Mouse (Mus musculus) ovary, postnatal 36 days (tissue): Measurements from ENCODE around the gene Rgl1.
"Not testable (repeated sequence)": the region's sequence is repeated elsewhere in the genome, so short reads cannot be mapped to it uniquely, and the experiment has no call there.

Experiments
- DNase-seq: peaks from one replicate; pipeline ENCODE4 v3.0.0; 2022; ENCODE audit warnings: low spot score, mixed read lengths

The Rgl1 gene

GRCm38 (mm10) chr1:152656601-152657000 lies 109.5 kb downstream of the Rgl1 start:
- no peak for DNase-seq

GRCm38 (mm10) chr1:152654851-152655250 lies 111.3 kb downstream of the Rgl1 start:
- DNase-seq, result no peak

GRCm38 (mm10) chr1:152651495-152651874 lies 114.7 kb downstream of the Rgl1 start:
- DNase-seq, result no peak

- DNase-seq, result no peak
Measured at GRCm38 (mm10) chr1:152650856-152651494, 115.2 kb downstream of the Rgl1 start.

- DNase-seq, result no peak
Measured at GRCm38 (mm10) chr1:152648052-152648451, 118.1 kb downstream of the Rgl1 start.

- DNase-seq, result not testable (repeated sequence)
Measured at GRCm38 (mm10) chr1:152642207-152642606, 123.9 kb downstream of the Rgl1 start.

GRCm38 (mm10) chr1:152640195-152640981 lies 125.8 kb downstream of the Rgl1 start:
- peak; percentile 54 for DNase-seq

DNA sequence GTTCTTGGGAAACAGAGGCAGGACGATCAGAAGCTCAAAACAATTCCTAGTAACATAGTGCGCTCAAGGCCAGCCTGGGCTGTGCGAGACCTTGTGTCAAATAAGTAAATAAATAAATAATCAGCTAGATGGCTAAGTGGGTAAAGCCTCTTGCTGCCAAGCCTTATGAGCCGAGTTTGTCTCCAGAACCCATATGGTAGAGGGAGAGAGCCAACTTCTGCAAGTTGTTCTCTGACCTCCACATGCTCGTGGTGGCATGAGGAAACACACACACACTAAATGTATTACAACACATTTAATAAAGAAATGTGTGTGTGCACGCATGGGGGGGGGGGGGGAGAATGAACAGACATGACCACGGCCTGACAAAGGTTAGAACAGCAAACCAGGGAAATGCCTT lies 126.8 kb downstream of the Rgl1 start:
- no peak for DNase-seq

DNA sequence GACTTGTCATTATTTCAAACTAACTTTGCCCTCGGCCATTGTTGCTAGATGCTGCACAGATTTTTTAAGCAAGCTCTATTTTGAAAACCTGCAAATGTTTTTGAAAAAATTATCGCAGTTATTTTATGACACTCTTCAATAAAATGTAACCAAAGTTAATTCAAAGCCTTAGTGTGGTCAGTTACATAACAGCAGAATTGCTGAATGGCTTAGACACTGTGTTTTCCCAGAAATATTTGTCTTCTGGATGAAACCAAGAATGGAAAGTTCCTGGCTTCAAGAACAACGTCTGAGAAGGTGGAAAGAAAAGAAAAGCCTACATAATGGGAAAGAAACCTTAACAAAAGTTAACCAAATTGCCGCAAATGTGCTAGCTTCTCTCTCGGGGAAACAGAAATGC lies 131.5 kb downstream of the Rgl1 start:
- no peak for DNase-seq

GRCm38 (mm10) chr1:152629780-152630179 lies 136.4 kb downstream of the Rgl1 start:
- DNase-seq, result no peak

- DNase-seq, result no peak
Measured at GRCm38 (mm10) chr1:152625651-152626050, 140.5 kb downstream of the Rgl1 start.

GRCm38 (mm10) chr1:152624644-152625454 lies 141.3 kb downstream of the Rgl1 start:
- peak; percentile 78 for DNase-seq

DNA sequence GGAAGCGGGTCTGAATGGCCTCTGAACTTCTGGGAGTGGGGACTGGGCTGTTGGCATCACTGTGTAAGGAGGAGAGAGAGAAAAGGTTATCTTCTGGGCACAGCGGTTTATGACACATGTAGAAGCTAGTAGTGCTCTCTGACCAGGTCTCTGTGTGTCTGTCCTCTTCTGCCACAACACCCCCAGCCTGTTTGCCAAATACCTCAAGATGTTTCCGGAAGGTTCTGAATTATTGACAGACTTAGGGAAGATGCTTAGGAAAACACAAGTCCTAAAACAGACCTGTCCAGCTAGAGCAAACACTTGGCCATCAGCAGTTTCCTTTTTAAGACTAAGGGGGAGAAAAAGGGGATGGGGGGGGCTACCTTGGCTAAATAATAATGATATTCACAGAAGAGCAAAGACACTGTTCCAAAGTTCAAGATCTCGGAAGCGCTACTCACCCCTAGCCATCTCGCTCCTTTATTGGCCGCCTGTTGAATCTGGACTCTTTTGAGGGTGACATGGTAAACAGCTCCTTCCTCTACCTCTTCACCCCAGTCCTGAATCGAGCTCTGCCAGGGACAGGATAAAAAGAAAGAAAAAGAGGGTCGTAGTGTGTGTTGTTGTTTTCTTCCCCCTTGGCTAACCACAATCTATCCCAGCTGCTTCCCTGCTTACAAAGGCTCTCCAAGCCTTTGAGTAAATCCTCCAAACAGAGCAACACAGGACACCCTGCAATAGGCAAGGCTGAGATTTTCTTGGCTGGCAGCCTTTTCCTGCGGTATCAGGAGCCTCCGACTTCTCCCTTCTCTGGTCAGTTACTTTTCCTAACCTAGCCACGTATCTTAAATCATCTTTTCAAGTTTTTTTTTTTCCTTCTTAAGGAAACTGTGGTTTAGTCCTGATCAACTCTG lies 142.5 kb downstream of the Rgl1 start:
- DNase-seq, result no peak

- DNase-seq, result peak; percentile 35
Measured at GRCm38 (mm10) chr1:152622765-152623211, 143.4 kb downstream of the Rgl1 start.

DNA sequence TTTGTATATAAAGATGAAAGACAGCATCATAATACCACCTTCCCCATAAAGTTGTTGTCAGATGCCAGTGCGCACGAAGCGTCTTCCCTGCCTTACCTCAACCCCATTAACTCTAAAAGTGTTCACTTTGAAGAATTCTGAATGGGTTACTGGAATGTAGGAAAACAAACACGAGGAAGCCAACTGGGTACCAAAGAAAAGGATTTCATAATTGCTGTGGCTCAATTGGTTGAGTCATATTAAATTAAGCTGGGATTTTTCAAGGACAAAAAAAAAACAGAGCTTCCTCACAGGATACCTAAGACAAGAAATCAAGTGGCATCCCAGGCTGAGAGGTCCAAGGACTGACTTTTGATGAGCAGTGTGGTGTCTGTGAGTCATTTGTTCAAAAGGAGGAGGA lies 144.5 kb downstream of the Rgl1 start:
- no peak for DNase-seq

GRCm38 (mm10) chr1:152619396-152619795 lies 146.8 kb downstream of the Rgl1 start:
- no peak for DNase-seq

DNA sequence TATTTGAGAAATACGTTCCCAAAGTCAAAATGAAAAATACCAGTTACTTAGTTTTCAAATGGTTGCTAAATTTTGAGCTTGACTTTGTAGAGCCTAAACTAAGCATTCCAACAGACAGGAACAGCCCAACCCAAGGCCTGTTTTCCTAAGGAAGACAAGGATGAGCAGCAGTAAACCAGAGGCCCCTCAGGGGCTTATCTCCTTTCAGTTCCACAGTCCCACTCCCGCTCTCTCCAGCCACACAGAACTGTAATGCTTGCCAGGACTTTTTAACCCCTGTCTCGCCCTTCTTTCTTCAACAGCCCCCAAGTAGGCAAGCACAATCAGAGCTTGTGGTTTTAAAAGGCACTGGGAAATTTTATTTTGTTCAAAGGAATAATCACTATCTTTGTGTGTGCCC lies 147.3 kb downstream of the Rgl1 start:
- no peak for DNase-seq

DNA sequence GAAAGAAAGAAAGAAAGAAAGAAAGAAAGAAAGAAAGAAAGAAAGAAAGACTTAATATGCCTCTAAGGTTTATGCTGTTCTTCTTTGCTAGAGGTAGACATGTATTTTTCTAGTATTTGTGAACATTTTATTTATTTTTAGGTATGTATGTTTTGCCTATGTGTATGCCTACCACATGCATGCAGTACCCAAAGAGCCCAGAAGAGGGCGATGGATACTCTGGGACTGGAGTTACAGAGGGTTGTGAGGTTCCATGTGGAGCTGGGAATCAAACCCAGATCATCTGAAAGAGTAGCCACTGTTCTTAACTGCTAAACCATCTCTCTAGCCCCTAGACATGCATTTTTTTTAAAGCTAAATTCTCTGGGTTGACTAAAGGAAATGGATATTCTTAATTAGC lies 147.8 kb downstream of the Rgl1 start:
- no peak for DNase-seq

DNA sequence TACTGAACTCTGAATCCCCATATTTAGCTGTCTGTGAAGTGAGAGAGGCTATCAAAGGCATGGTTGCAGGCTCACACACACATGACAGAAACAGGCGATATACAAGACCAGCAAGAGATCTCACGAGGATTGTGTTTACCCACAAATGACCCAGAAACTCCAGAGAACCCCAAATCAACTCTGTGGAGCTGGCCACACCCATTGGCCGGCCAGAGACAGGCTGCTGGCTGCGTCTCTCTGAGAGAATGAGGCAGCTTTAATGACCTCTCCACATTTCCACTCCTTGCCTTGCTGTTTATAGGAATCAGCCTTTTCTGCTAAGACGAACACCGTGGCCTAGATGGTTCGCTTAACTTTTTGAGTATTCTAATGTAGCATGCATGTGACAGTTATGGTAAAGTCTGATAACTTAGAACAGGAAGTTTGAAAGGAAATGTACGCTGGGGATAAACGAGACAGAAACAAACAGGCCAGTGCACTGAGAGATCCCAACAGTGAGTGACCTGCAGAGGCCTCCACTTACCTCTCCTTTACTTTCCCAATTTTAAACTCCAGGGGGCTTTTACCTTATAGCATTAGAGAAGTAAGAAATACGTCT lies 148.3 kb downstream of the Rgl1 start:
- DNase-seq, result no peak

- DNase-seq, result no peak
Measured at GRCm38 (mm10) chr1:152616777-152617057, 149.4 kb downstream of the Rgl1 start.

DNA sequence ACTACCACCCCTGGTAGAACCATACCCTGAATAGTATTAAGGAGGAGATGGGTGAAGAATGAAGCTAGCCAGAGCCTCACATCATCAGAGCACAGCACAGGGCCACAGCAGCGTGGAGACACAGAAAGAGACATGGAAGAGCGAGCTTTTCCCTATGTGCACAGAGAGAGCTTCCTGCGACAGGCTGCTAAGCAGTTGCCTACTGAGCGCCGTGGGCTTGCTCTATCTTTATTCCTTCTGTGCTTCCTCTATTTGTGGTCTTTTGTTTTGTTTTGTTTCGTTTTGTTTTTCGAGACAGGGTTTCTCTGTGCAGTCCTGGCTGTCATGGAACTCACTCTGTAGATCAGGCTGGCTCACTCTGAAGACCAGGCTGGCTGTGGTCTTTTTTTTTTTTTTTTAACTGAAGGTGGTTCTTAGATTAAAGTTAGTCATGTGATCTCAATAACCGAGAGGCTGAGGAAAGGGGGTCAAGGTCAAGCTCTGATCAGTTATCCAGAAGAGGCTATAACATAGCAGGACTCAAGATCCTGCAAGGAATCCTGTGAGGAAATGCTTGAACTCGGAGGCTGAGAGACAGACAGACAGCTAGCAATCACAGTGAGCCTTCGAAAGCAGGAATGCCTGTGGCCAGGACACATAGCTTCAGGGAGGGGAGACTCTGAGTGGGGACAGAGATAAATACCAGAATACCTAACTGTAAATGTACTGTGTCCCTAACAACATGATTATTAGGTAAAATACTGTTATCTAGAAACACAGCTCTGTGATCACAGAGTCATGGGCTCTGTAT lies 150.0 kb downstream of the Rgl1 start:
- no peak for DNase-seq
